Mouse (Mus musculus) spleen, postnatal 36 days (tissue): ENCODE data around the gene Pank1.

Experiments
- DNase-seq, 2 experiments: peaks; one replicate each; pipeline ENCODE4 v3.0.0; 2022; ENCODE audit warnings: low spot score in 2 of 2, mixed read lengths in 1 of 2

Pank1 gene

GRCm38 (mm10) chr19:34825946-34826655 lies 53.2 kb downstream of the Pank1 start:
- DNase-seq, result peak; percentile 2 to 31

DNA sequence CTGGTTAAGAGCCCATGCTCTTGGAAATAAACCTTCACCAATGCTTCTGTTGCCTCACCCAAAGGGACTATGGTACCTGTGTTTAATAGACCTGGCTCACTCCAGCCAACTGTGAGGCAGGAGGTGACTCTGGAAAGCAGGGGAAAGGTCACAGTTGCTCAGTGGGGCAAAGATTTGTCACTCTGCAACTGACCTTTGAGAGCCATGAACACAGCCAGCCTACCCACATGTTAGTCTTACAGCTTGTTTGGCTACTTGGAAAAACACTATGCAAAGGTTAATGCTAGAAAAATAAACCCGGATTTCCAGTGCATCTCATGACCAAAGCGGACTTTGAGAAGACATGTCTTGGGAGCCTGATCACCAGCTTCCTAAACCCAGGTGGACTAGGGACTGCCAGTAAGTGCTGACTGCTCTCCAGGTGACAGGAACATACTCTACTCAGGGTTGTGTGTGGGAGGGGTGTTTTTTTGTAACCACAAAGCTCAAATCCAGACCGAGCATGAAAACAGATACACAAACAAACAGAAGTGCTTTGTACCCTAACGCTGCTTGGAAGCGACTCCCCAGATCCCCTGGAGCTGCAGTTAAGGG lies 59.6 kb downstream of the Pank1 start:
- DNase-seq, result no peak

GRCm38 (mm10) chr19:34815371-34815770 lies 63.9 kb downstream of the Pank1 start:
- no peak for DNase-seq

- DNase-seq, result no peak
Observed at GRCm38 (mm10) chr19:34814696-34815095, 64.6 kb downstream of the Pank1 start.

DNA sequence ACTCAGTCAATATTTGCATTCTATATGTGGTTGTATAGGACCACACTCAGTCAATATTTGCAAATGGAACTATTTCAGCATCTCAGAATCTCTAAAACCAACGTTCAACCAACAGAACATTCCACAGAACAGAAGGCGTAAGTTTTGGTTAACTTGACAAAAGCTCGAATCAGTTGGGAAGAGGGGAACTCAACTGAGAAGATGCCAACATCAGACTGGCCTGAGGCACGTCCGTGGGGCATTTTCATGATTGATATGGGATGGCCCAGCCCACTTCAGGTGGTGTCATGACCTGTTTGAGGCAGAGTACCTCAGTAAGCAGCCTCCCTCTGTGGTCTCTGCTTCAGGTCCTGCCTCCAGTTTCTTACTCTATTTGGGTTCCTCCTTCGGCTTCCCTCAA lies 65.3 kb downstream of the Pank1 start:
- DNase-seq, result no peak

DNA sequence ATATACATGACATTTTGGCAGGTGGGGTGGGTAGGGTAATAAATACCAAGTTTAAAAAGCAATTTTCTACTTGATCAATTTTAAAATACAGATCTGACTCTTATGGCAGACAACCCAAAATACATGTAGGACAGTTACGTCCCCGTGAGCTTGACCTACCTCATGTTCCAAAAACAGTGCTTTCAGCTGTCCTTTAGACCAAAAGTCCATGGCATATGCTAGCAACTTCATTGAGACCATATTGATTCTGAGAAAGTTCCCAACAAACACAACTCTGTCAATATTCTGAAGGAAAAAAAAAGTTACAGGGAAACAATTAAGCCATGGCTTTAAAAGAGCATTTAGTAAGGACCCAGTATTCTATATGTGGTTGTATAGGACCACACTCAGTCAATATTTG lies 65.7 kb downstream of the Pank1 start:
- no peak for DNase-seq

GRCm38 (mm10) chr19:34812711-34813110 lies 66.5 kb downstream of the Pank1 start:
- no peak for DNase-seq

DNA sequence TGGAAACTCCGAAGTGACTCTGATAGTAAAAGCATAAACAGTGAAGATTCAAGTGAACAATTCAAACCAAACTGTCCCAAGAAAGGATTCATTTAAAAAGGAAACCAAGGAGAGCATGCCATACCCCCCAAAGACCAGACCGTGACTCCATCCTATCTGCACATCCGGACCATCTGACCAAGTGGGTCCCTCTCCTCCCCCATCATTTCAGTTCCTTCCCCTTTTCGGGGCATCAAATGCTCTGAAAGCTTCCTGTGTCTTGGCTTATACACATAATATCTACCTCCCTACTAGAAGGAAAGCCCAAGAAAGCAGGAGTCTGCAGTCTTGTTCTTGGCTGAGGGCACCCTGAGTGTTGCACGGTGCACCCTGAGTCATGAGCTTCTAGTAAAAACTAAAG lies 72.1 kb downstream of the Pank1 start:
- DNase-seq, result peak; percentile 69 to 73

DNA sequence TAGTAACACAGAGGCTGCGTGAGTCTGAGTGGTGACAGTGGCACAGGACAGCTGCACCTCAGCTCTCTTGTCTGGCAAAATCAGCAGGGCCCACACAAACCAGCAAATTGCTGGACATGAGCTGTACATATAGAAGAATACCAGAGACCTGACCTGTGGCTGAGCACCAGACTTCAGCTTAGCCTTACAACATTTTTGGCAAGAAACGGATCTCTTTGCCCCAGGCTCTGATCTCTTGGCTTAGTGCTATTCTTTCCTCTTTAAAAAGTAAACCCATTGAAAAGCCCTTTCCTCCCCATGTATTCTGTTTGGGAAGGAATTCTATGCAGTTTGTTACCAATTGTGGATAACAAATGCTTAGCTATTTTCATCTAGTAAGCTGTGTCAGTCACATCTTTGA lies 74.2 kb downstream of the Pank1 start:
- DNase-seq, result no peak

- DNase-seq, result no peak
Observed at GRCm38 (mm10) chr19:34804531-34804930, 74.7 kb downstream of the Pank1 start.

DNA sequence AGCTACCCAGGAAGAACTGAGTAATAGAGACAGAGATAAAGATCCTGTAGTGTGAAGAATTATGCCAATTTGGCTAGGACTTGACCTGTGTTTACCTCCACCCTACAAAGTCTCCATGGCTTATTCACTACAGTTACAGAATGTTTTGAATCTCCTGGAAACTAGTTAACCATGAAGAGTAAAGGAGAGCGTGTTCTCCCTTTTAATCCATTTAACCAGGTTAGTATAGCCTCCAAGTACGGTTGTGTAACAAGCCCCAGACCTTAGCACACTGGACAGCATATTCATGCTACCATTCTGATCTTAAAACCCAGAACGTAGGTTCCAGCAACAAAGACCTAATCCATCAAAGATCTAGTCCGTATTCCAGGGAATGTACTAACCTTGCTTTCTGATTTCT lies 75.9 kb downstream of the Pank1 start:
- DNase-seq, result no peak

DNA sequence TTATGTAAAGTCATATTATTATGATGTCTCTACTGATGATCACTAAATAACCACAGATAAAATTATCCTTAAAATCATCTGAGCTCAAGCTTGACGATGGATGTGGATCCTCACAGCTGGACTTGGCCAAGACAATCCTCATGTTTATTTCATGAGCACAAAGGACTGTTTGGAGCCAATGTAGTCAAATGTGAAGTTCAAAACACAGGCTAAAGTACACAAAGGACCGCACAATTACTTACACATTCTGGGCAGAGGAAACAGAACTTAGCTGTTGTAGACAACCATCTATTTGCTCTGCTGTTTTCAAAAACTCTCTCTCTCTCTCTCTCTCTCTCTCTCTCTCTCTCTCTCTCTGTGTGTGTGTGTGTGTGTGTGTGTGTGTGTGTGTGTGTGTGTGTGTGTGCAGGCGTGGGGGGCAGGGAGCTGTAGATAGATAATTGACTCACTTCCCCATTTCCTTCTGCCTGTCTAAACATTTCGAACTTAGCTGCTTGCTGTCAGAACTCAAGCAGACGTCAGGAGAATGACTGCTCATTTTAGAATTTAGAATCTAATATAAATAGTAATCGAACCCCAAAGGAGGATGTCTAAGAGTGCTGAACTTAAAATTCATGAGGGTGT lies 79.5 kb downstream of the Pank1 start:
- DNase-seq, result peak; percentile 36 to 39

- no peak for DNase-seq
Observed at GRCm38 (mm10) chr19:34796396-34796795, 82.9 kb downstream of the Pank1 start.

GRCm38 (mm10) chr19:34782491-34782890 lies 96.8 kb downstream of the Pank1 start:
- DNase-seq, result no peak

DNA sequence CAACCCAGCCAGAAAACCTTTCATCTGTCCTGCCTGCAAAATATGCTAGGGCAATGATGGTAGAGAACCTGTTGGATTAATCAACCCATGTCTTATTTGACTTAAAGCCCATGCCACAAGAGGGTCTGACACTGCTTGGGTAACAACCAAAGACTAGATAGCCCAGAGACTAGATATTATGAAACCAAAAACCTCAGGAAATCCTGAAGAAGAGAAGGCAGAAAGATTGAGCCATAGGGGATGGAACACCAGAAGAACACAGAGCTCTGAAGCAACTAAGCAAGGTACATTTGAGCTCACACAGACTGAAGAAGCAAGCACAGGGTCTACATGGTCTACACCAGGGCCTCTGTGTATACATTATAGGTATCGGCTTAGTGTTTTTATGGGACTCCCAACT lies 100.3 kb downstream of the Pank1 start:
- no peak for DNase-seq

DNA sequence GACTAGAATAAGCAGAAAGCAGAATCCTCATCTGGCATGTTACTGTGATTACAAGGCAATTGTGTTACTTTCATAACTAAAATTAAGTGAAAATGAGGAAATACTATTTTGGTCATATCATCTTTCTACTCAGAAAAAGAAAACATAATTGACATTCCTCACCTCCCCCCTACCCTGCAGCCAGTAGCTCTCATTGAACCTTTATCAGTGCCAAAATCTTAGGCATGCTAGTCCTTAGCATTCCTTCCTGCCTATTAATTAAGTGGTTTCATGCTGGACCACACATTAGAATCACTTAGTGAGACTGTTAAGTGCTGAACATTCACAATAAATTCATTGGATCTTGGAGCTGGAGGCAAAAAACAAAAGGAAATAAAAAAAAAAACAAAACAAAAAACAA lies 101.2 kb downstream of the Pank1 start:
- DNase-seq, result no peak

GRCm38 (mm10) chr19:34772775-34773174 lies 106.5 kb downstream of the Pank1 start:
- DNase-seq, result peak; percentile 20 to 33

GRCm38 (mm10) chr19:34770764-34771163 lies 108.5 kb downstream of the Pank1 start:
- no peak for DNase-seq

DNA sequence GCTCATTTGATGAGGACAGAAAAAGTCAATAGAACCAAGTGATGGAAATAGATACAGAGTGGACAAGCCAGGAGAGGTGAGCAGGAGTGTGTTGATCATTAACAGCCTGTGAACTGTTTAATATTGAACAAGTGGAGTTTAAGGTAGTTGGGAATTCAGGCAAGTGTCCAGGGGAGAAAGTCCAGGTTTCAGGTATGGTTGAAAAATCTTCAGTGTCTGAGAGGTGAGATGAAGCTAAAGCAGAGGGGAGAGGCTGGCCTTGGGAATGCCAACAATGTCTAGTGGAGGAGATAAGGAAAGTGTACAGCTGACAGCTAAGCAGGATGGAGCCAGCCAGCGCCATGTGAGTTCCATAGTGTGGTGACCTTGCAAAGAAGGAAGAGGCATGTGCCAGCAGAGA lies 120.5 kb downstream of the Pank1 start:
- DNase-seq, result no peak
